Mouse (Mus musculus) forebrain, embryonic 12.5 days (tissue): ENCODE measurements at regions not wholly inside any gene's neighbourhood (a gene's known extent, or its start where the extent isn't known, plus 50 kb on each side); places are given as distances from the start of the nearest gene placed in this dataset.

Experiments used
- ATAC-seq: fragments of 200-750 bp; cut with Nextera tagmentation; 2 replicates; pipeline ENCODE4 v1.8.0; 2017; ENCODE audit warnings: moderate TSS enrichment; ENCODE audit not compliant: low FRiP score
- H3K27ac ChIP-seq: fragments of 300-500 bp; sonication (generic); 2 replicates; pipeline ENCODE4 v1.5.1; 2016; ENCODE audit warnings: mild to moderate bottlenecking
- H3K27me3 ChIP-seq: fragments of 300-500 bp; sonication (generic); 2 replicates; pipeline ENCODE4 v1.6.1; 2016; ENCODE audit warnings: mild to moderate bottlenecking
- H3K36me3 ChIP-seq: fragments of 300-500 bp; sonication (generic); replicated peaks from 2 replicates; pipeline ENCODE4 v1.6.1; 2016; ENCODE audit warnings: mild to moderate bottlenecking
- H3K4me1 ChIP-seq: fragments of 300-500 bp; sonication (generic); 2 replicates; pipeline ENCODE4 v1.6.1; 2016
- H3K4me2 ChIP-seq: fragments of 300-500 bp; sonication (generic); 2 replicates; pipeline ENCODE4 v1.6.1; 2016; ENCODE audit warnings: mild to moderate bottlenecking, moderate library complexity
- H3K4me3 ChIP-seq: fragments of 300-500 bp; sonication (generic); replicated peaks from 2 replicates; pipeline ENCODE4 v1.5.1; 2016; ENCODE audit warnings: mild to moderate bottlenecking
- H3K9ac ChIP-seq: fragments of 300-500 bp; sonication (generic); 2 replicates; pipeline ENCODE4 v1.6.1; 2016; ENCODE audit warnings: mild to moderate bottlenecking
- H3K9me3 ChIP-seq: fragments of 300-500 bp; sonication (generic); 2 replicates; pipeline ENCODE4 v1.6.1; 2016
- WGBS: fragments of 180-500 bp; shearing (Covaris S2); methylation state at CpG from one replicate; pipeline ENCODE4 v1.1.7; 2016; 5-methylcytosine and 5-hydroxymethylcytosine counted together

- no peak for ATAC-seq
- peak overlapping the region; percentile 58 for H3K27ac ChIP-seq
- whole genome bisulfite sequencing = 12% methylated on average over 6 of the region's 6 CpGs
Measured at GRCm38 (mm10) chr16:31589576-31589975, 73.7 kb upstream of the Dlg1 start.

GRCm38 (mm10) chr16:31591565-31591964 lies 71.7 kb upstream of the Dlg1 start:
- H3K4me1 ChIP-seq = peaks cover 34% of the 10 kb centered on the region
- no peaks in the 10 kb centered on the region for H3K9me3 ChIP-seq
- ATAC-seq = no peak; the same call in 1 of the 2 replicates
- H3K27me3 ChIP-seq = no peaks in the 10 kb centered on the region
- H3K27ac ChIP-seq = peak overlapping the region; percentile 90
- 51% methylated on average over 3 of the region's 3 CpGs for WGBS
- no peaks in the 10 kb centered on the region for H3K36me3 ChIP-seq
- H3K4me2 ChIP-seq = peak overlapping the region; percentile 17
- H3K4me3 ChIP-seq = no peak overlapping the region
- H3K9ac ChIP-seq = no peak overlapping the region

More at GRCm38 (mm10) chr16:31589576-31589975, 73.7 kb upstream of the Dlg1 start:
- H3K4me1 ChIP-seq = peaks cover 34% of the 10 kb centered on the region
- no peak overlapping the region for H3K4me2 ChIP-seq
- no peak overlapping the region for H3K4me3 ChIP-seq
- no peak overlapping the region for H3K9ac ChIP-seq
- H3K27me3 ChIP-seq = no peaks in the 10 kb centered on the region
- H3K9me3 ChIP-seq = no peaks in the 10 kb centered on the region
- H3K36me3 ChIP-seq = no peaks in the 10 kb centered on the region

- no peak overlapping the region for H3K9ac ChIP-seq
- H3K27ac ChIP-seq = peak overlapping the region; percentile 90
- H3K4me3 ChIP-seq = no peak overlapping the region
- WGBS = 6% methylated on average over 7 of the region's 7 CpGs
- no peaks in the 10 kb centered on the region for H3K27me3 ChIP-seq
- ATAC-seq = peak; percentile 96
- H3K4me2 ChIP-seq = peak overlapping the region; percentile 17
- H3K4me1 ChIP-seq = peaks cover 34% of the 10 kb centered on the region
- H3K9me3 ChIP-seq = no peaks in the 10 kb centered on the region
- H3K36me3 ChIP-seq = no peaks in the 10 kb centered on the region
Measured at GRCm38 (mm10) chr16:31592014-31592871, 71.0 kb upstream of the Dlg1 start.

- no peaks in the 10 kb centered on the region for H3K27me3 ChIP-seq
- peak overlapping the region; percentile 17 for H3K4me2 ChIP-seq
- no peaks in the 10 kb centered on the region for H3K9me3 ChIP-seq
- H3K4me1 ChIP-seq = peaks cover 34% of the 10 kb centered on the region
- ATAC-seq = peak; percentile 12; the same call in 1 of the 2 replicates
- no peaks in the 10 kb centered on the region for H3K36me3 ChIP-seq
- no peak overlapping the region for H3K9ac ChIP-seq
- WGBS = 22% methylated on average over 9 of the region's 9 CpGs
- H3K4me3 ChIP-seq = no peak overlapping the region
- H3K27ac ChIP-seq = peak overlapping the region; percentile 90
Measured at GRCm38 (mm10) chr16:31592973-31593683, 70.1 kb upstream of the Dlg1 start.

GRCm38 (mm10) chr16:31597965-31598364 lies 65.3 kb upstream of the Dlg1 start:
- Histone ChIP-seq H3K9me3 (no peaks in the 10 kb centered on the region), H3K4me1 (peaks cover 10% of the 10 kb centered on the region), H3K27me3 (peaks cover 5% of the 10 kb centered on the region; the same call in 1 of the 2 replicates), H3K36me3 (no peaks in the 10 kb centered on the region), H3K4me2 (no peak overlapping the region), H3K9ac (no peak overlapping the region), H3K4me3 (no peak overlapping the region), H3K27ac (no peak overlapping the region)
- WGBS = 80% methylated on average over 5 of the region's 5 CpGs
- no peak for ATAC-seq

- WGBS = 86% methylated on average over 9 of the region's 9 CpGs
- no peak overlapping the region for H3K4me2 ChIP-seq
- no peak overlapping the region for H3K9ac ChIP-seq
- peaks cover 5% of the 10 kb centered on the region; the same call in 1 of the 2 replicates for H3K27me3 ChIP-seq
- H3K4me3 ChIP-seq = no peak overlapping the region
- no peaks in the 10 kb centered on the region for H3K9me3 ChIP-seq
- ATAC-seq = no peak
- no peaks in the 10 kb centered on the region for H3K36me3 ChIP-seq
- peaks cover 5% of the 10 kb centered on the region for H3K4me1 ChIP-seq
- no peak overlapping the region for H3K27ac ChIP-seq
Measured at GRCm38 (mm10) chr16:31598409-31598988, 64.7 kb upstream of the Dlg1 start.

- no peaks in the 10 kb centered on the region for H3K36me3 ChIP-seq
- no peak overlapping the region for H3K9ac ChIP-seq
- WGBS = 92% methylated on average over 6 of the region's 6 CpGs
- no peak overlapping the region for H3K4me3 ChIP-seq
- H3K9me3 ChIP-seq = no peaks in the 10 kb centered on the region
- ATAC-seq = no peak
- no peak overlapping the region for H3K4me2 ChIP-seq
- H3K27ac ChIP-seq = no peak overlapping the region
- no peaks in the 10 kb centered on the region; the same call in 1 of the 2 replicates for H3K4me1 ChIP-seq
- H3K27me3 ChIP-seq = peaks cover 5% of the 10 kb centered on the region; the same call in 1 of the 2 replicates
Measured at GRCm38 (mm10) chr16:31598989-31599421, 64.2 kb upstream of the Dlg1 start.

- no peak for ATAC-seq
- H3K27ac ChIP-seq = no peak overlapping the region
- no peaks in the 10 kb centered on the region for H3K9me3 ChIP-seq
- no peaks in the 10 kb centered on the region; the same call in 1 of the 2 replicates for H3K4me1 ChIP-seq
- H3K4me3 ChIP-seq = no peak overlapping the region
- WGBS = 86% methylated on average over 3 of the region's 3 CpGs
- H3K9ac ChIP-seq = no peak overlapping the region
- H3K4me2 ChIP-seq = no peak overlapping the region
- H3K27me3 ChIP-seq = peaks cover 5% of the 10 kb centered on the region; the same call in 1 of the 2 replicates
- H3K36me3 ChIP-seq = no peaks in the 10 kb centered on the region
Measured at GRCm38 (mm10) chr16:31601278-31601677, 62.0 kb upstream of the Dlg1 start.

GRCm38 (mm10) chr16:31603185-31603584 lies 60.1 kb upstream of the Dlg1 start:
- Histone ChIP-seq H3K9ac (no peak overlapping the region), H3K4me2 (no peak overlapping the region), H3K36me3 (no peaks in the 10 kb centered on the region), H3K4me3 (no peak overlapping the region), H3K27ac (no peak overlapping the region), H3K9me3 (no peaks in the 10 kb centered on the region), H3K27me3 (peaks cover 5% of the 10 kb centered on the region; the same call in 1 of the 2 replicates), H3K4me1 (no peaks in the 10 kb centered on the region; the same call in 1 of the 2 replicates)
- WGBS = 87% methylated on average over 11 of the region's 11 CpGs
- ATAC-seq = no peak

GRCm38 (mm10) chr16:31606389-31607177 lies 56.7 kb upstream of the Dlg1 start:
- no peak overlapping the region for H3K9ac ChIP-seq
- H3K27ac ChIP-seq = no peak overlapping the region
- H3K4me3 ChIP-seq = no peak overlapping the region
- no peaks in the 10 kb centered on the region for H3K36me3 ChIP-seq
- H3K4me2 ChIP-seq = no peak overlapping the region
- H3K9me3 ChIP-seq = no peaks in the 10 kb centered on the region
- ATAC-seq = no peak
- H3K4me1 ChIP-seq = no peaks in the 10 kb centered on the region
- 85% methylated on average over 11 of the region's 11 CpGs for WGBS
- no peaks in the 10 kb centered on the region for H3K27me3 ChIP-seq

- no peak overlapping the region for H3K27ac ChIP-seq
- no peaks in the 10 kb centered on the region for H3K36me3 ChIP-seq
- H3K4me3 ChIP-seq = no peak overlapping the region
- H3K4me1 ChIP-seq = no peaks in the 10 kb centered on the region; the same call in 1 of the 2 replicates
- no peak for ATAC-seq
- no peak overlapping the region for H3K9ac ChIP-seq
- WGBS = 88% methylated on average over 7 of the region's 7 CpGs
- no peaks in the 10 kb centered on the region for H3K9me3 ChIP-seq
- no peak overlapping the region for H3K4me2 ChIP-seq
- H3K27me3 ChIP-seq = no peaks in the 10 kb centered on the region
Measured at GRCm38 (mm10) chr16:31608964-31609363, 54.3 kb upstream of the Dlg1 start.
